Mouse (Mus musculus) adrenal gland, postnatal 25 days (tissue): ENCODE results near the gene Fam43a. TPM values are rescaled to one million over a fixed set of nuclear protein-coding genes. Genes with fewer than 3 reads are reported as not detected.
A peak's percentile ranks its signal among the peaks of the same experiment; 100 is the strongest.

ENCODE experiments used
- DNase-seq: peaks from one replicate; pipeline ENCODE4 v3.0.0; 2021; ENCODE audit warnings: mixed read lengths
- long read RNA-seq: library from polyadenylated mRNA; stranded (forward); transcript quantifications from one replicate; pipeline ENCODE4 v2.0.0, GENCODE M21; 2021
- total RNA-seq: library from RNA; stranded (reverse); gene quantifications from 2 replicates; pipeline ENCODE4 v1.2.3, GENCODE M21; 2021

Gene Fam43a
- 20.4 and 30.0 TPM in 2 replicates for total RNA-seq
- long read RNA-seq, transcript Fam43a-201 (1 exons, 3,075 nt), result major isoform, 28 of 28 reads
- long read RNA-seq, partial matches to known transcripts, result 0 of 28 reads
- long read RNA-seq, other reads (novel, unspliced or antisense), result 0 of 28 reads

GRCm38 (mm10) chr16:30599491-30600268, at the start of gene Fam43a:
TSS of gene Fam43a (plus strand) at chr16:30599723.
- DNase-seq, result peak; percentile 92

- peak; percentile 81 for DNase-seq
These were observed 49.4 kb upstream of the Fam43a start for GRCm38 (mm10) chr16:30549966-30550747.

DNA sequence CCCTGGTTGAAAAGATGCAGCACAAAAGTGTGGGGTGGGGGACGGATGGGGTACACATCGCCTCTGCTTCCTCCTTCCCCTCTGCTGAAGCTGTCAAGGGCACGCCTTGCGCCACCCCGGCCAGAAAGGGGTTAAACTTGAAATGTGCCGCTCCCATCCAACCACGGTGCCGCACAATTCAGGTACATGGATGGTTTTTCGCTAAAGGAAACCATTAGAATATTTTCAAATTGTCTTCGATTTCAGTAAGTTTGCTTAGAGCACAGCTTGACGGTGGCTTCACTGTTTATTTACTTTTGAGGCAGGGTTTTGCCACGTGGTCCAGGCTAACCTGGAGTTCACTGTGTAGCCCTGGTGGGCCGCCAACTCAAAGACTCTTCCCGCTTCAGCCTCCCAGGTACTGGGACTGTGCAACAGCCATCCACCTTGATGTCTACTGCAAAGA, 48.8 kb upstream of the Fam43a start, which contains the start of gene Tmem44:
Tmem44 (minus strand) TSS at position 95 of the 445 bp plus-strand sequence.
- no peak for DNase-seq

GRCm38 (mm10) chr16:30552621-30553338, 46.7 kb upstream of the Fam43a start:
- DNase-seq, result peak; percentile 67

DNA sequence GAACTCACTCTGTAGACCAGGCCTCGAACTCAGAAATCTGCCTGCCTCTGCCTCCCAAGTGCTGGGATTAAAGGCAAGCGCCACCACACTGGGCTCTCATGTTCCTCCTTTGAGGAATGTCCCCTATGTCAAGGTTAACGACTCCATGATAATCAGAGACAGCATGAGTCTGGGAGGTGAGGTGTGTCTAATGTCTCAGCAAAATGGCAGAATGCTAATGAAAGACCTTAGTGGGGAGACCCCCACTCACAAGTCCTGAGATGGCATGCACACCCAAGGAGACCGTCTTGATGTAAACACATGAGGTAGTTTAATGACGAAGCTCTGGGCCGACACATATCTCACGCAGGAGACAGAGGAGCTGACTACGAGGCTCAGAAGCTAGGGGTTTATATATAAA, 45.4 kb upstream of the Fam43a start:
- DNase-seq, result no peak

GRCm38 (mm10) chr16:30559312-30559992, 40.1 kb upstream of the Fam43a start:
- DNase-seq, result no peak

DNA sequence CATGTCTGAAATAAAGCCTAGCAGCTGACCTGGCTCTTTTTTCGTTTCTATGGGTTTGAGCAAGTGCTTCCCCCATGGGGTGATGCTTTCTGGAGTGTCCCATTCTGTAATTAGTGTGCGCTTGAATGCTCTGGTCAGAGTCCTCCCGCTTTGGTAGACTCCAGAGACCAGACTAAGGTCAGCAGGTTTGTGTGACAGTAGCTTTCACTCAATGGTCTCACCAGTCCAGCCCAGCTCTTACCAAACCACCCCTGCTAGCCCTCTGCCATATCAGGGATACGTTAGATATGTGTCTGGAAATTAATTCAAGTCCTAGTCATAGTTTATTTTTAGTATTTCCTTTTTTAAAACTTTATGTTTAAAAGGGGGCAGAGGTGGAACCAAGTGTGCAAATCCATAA, 38.9 kb upstream of the Fam43a start:
- no peak for DNase-seq

DNA sequence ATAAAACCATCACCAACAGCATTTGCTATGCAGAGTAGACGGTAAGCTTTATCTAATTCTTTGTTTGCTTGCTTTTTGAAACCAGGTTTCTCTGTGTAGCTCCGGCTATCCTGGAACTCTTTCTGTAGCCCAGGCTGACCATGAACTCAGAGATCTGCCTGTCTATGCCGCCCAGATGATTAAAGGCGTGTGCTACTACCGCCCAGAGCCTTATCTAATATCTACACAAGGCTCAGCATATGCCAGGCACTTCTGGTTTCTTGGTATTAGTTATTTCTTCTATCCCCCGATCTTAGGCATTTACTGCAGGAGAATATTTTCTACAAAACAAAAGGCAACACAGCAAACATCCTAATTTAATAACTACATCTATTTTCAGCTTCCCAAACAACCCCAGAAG, 33.9 kb upstream of the Fam43a start:
- DNase-seq, result no peak

- no peak for DNase-seq
These were observed 29.4 kb upstream of the Fam43a start for GRCm38 (mm10) chr16:30570173-30570572.

DNA sequence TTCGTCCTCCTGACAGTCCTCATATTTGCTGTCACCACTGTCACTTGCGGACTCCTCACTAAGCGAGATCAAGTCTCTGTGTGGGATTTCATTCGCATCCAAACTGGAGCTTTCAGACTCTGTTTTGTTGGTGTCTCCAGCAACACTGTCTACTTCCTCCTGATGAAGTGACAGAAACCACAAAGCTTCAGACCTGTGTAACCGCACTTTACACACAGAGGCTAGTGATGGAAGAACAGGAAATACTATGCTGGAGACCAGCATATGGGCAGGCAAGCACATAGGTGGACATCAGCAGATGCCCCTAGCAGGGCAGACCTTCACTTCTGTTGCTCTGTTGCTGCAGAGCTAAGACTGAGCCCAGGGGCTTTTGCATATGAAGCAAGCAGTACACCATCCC, 28.1 kb upstream of the Fam43a start:
- no peak for DNase-seq

GRCm38 (mm10) chr16:30572239-30572638, 27.3 kb upstream of the Fam43a start:
- no peak for DNase-seq

DNA sequence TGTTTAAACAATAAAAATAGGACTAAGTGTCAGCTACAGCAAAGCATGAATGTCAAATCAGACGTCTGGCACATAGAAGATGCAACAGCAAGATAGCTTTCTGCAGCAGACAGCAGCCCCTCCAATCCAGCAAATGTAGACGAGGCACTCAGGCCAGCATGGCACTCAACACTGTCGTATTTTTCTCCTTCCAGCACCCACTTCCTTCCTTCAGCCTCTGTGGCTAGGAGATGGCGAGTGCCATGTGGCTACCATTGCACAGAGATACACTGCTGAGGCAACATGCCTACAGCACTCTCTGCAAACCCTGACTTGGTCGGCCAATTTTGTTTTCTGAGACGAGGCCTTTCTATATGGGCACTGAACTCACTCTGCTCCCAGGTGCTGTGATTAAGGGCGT, 23.7 kb upstream of the Fam43a start:
- DNase-seq, result no peak

GRCm38 (mm10) chr16:30576392-30576791, 23.1 kb upstream of the Fam43a start:
- no peak for DNase-seq

DNA sequence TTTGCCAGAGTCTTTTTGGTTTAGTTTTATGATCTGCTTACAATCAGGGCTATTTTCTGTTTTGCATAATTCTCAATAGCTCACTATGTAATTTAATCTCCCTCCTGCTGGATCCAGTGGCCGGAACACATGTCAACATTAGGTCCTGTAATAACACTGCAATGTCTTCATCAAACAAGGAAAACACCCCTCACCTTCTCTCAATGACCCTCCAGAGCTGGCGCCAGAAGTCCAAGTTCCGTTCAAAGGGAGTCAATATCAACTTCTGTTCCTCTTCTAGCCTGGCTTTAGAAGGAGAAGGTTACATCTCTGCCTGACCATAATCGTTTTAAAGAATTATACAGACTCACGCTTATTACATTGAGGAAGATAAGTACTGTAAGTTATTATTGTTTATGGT, 18.8 kb upstream of the Fam43a start:
- DNase-seq, result no peak

DNA sequence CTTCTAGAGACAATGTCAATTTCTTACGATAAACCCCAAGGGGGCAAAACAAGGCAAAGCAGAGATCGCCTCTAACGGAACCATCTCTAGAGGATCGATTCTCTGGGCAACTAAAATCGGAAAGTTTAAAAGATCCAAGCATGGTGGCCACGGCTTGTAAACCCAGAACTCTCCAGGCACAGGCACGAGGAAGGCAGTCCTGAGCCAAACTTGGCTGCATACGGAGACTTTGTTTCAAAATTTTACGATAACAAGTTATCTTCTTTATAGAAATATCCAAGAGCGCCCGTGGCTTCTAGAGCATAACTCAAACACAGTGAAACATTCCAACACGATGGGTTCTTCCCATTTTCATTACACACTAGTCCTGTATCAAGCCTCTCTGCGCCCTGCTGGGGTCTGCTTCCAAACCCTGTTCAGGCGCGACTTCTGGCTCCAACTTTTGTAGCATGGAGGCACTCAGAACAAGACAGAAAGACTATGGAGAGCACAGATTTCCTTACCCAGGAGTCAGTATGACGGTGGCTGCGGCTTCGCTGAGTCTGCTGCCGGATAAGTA, 12.5 kb upstream of the Fam43a start:
- no peak for DNase-seq

GRCm38 (mm10) chr16:30587494-30588327, 11.8 kb upstream of the Fam43a start, which contains the start of gene Lsg1:
TSS of gene Lsg1 (minus strand) at chr16:30587592.
- peak; percentile 78 for DNase-seq

DNA sequence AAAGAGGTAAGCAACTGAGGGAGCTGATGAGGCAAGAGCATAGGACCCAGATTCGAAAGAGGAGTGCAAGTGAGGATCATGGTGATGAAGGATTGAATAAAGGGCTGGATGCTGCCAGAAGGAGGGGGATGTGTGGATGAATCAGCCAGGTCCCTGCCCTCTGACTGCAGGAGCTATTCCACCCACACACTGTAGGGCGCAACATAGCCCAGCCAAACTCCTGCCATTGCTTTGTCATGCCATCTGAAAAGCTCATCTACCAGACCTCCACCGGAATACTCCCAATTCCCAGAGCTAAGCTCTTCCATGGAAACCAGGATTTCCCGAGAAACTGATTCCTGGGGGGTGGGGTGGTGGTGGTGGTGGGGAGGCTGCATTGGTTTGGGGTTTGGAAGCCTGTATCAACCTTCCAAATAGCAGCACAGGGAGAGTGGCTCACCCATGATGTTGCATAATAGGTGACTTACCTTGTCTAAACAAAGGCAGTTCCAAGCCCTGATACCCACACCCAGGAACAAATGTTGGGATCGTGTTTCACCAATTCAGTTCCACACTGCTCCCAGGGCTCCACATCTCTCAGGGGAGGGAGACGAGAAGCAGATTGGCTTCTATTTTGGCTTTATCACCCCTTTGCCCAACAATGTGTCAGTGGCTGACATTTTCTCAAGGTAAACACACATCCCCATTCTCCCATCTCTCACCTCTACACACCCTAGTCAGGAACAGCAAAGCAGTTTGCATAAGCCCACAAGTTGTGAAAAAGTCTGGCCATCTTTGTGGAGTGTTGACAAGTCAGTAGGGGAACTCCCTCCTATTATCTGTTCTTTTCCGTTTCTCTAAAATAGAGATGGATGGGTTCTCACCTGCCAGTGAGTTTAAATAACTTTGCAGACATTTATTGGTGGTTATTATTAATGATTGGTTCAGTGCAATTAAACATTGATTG, 9.0 kb upstream of the Fam43a start:
- DNase-seq, result no peak

- DNase-seq, result no peak
These were observed 7.5 kb upstream of the Fam43a start for GRCm38 (mm10) chr16:30591990-30592389.

DNA sequence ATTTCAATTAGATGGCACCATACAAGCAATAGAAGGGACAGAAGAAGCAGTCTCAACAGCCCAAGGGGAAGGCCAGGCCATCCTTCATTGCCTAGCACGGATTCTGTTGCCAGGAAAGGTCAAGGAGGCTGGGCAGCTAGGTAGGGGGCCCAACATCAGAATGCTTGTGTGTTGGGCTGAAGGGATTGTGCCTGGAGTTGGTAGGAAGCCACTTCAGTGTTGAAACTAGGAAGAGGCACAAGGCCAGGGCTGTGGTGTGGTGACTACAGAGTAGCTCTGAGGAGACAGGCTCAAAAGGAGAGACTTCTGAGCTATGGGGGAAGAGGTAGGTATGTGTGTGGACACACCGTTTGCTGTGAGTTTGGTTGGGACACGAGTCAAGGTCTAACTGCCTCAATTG, 4.2 kb upstream of the Fam43a start:
- DNase-seq, result no peak
